Mouse (Mus musculus) cerebellum, postnatal 4 days (tissue): ENCODE measurements around the gene Fam69a.
"Not testable (repeated sequence)": the region's sequence is repeated elsewhere in the genome, so short reads cannot be mapped to it uniquely, and the experiment has no call there.

Source experiments
- DNase-seq, 2 experiments: peaks; one replicate each; pipeline ENCODE4 v3.0.0; 2022; ENCODE audit warnings: low spot score in 2 of 2, mixed read lengths in 1 of 2

Fam69a gene

DNA sequence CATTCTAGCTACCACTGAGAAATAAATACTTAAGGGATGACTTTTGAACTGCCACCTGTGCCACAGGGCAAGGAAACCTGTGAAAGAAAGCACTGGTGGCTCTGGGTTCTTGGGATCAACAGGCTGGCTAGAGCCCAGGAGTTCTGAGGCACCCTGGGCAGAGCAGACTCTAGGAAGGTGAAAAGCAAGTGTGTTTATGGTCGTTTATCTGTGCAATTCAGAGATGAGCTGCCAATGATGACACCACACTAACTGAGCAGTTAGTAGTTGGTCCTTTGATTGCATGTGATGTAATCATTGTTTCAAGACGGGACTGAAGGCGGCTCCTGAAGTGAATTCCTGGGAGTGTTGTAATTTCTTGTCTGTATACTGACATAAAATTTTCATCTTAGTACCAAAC lies 82.6 kb downstream of the Fam69a start:
- DNase-seq = no peak

DNA sequence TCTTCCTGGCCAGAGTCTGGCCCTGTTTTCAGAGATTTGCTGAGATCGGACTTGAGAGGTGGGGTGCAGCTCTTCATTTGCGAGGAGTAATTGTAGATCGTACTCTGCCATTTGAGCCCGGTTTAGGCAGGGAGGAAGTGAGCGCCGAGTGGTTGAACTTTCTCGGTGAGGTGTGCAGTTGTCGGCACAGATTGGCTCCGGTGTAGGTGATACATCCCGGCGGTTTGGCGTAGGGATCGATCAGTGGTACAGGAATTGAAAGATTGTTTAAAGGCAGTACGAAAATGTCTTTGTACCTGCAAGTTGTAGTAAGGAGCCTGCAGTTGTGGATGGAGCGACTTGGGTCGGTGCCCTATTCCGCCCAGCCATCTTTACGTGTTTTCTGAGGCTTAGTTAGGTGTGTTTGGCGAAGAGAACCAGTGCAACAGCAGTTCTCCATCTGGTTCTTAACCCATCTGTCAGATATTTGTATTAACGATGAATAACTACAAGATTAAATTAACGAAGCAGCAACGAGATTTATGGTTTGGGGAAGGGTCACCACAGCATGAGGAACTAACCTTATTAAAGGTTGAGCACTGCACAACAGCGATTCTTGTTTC lies 85.8 kb downstream of the Fam69a start:
- no peak for DNase-seq

DNA sequence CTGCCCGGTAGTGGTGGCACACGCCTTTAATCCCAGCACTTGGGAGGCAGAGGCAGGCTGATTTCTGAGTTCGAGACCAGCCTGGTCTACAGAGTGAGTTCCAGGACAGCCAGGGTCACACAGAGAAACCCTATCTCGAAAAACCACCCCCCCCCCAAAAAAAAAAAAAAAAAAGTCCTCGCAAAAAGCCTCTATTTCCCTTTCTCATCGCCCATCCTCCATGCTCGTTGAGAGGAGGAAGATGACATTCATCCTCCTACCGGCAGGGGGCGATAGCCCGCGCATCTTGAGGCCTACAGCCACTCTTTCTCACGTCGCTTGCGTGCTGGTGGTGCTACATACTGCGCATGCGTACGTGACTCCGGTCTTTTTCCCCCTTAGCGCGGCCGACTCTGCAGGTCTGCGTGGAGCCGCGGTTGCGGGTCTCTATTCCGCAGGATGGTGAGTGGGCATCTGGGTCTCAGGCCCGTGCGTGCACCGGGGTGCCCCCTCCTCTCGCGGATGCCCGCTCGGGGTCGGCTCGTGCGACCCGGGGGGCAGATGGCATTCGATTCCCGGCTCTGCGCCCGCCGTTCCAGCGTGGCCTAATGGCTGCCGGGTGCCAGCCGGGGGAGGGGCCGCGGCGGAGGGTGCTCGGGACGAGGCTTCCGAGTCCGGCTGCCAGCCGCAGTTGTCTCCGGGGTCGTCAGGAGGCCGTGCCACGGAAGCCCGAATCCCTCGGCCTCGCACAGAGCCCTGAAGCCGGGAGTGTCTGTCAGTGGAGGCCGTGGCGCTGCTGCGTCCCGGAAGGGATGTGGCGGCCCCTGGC lies 86.5 kb downstream of the Fam69a start, which contains the start of gene Rpl5:
TSS of gene Rpl5 (plus strand) at position 297 of the 808 bp plus-strand sequence.
- peak; percentile 93 to 98 for DNase-seq

DNA sequence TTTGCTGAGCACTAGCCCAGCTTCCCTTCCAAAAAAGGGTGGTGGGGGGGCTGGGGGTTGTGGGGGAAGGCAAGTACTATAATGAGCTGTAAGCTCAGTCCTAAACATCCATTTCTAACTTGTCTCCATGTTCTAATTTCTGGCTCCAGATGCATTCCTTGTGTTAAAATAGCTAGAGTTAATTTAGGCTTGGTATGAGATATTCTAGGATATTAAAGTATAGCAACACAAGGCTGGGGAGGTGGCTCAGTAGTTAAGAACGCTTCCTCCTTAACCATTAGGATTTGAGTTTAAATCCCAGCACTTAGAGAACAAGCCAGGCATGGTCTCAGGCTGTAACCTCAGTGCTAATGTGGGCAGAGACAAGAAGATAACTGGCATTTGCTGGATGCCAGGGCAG lies 90.6 kb downstream of the Fam69a start:
- no peak for DNase-seq

DNA sequence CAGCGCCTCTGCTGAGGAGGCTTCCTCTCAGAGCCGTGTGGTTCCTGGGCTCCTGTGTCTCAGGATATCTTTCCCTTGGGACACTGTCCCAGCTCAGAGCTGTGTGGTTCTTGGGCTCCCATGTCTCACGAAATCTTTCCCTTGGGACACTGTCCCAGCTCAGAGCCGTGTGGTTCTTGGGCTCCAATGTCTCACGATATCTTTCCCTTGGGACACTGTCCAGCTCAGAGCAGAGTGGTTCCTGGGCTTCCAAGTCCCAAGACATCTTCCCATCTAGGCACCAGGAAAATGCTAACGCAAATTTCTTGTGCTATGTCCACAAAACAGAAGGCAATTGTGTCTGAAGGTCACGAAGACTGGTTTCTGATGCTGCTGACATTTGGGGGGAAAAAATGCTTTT lies 92.2 kb downstream of the Fam69a start:
- DNase-seq = no peak

DNA sequence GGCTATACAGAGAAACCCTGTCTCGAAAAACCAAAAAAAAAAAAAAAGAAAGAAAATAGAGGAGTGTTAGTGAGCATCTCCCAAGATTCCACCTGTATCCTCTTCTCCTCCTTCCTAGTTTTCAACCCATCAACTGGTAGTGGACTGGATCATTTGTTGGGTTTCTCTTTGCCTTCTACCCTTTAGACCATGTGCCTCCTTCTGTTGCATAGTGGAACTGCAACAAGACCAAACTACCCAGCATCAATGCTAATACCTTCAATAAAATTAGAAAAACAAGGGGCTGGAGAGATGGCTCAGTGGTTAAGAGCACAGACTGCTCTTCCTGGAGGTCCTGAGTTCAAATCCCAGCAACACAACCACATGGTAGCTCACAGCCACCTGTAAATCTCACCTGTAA lies 95.4 kb downstream of the Fam69a start:
- DNase-seq = not testable (repeated sequence)

DNA sequence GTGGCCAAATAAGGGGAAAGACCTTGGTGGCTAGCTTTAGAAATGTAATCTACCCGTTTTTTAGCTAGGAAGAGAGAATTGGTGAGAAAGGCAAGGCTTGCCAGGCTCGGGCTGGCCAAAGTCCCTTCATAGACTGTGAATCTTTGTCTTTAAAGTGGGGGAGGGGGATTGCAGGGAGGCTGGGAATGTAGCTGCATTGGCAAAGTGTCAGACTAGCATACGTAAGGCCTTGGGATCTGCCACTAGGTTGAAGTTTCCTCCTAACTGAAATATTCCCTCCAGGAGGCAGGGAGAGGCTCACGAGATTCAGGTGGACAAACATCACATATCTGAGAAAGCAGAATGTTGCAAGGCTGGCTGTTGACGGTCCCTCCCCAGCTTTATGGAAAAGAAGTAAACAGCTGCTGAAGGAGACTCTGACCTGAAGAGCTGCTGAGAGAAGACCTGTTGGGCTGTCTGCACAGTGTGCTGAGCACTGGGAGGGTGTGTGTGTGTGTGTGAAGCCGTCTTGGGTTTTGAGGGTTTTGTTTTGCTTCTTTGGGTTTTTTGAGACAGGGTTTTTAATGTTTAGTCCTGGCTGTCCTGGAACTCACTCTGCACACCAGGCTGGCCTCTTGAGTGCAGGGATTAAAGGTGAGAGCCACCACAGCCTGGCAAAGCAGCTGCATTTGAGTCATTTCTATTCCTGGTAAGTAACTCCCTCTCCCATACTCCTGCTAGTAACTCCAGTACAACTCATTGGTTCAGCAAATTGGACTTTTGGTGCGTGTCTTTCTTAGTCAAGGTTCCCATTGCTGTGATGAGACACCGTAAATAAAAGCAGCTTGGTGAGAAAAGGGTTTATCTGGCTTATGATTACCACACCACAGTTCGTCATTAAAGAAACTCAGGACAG lies 96.6 kb downstream of the Fam69a start:
- DNase-seq = peak in 1 of 2 experiments; percentile 8

DNA sequence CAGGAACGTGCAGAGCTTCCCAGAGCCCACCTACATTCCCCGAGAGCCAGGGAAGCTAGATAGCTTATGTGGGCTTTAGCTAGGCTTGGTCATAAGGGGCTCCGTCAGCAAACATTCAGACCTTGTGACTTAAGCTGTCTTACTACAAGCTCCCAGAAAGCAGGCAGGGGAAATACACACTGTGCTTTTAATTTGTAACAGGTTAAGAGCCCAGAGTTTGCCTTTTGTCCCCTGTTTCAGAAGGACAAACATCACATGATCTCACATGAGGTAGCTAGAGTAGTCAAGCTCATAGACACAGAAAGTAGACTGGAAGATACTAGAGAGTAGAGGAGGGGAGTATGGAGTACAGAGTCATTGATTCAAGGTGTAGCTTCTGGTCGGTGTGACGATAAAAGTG lies 106.2 kb downstream of the Fam69a start:
- DNase-seq = no peak

DNA sequence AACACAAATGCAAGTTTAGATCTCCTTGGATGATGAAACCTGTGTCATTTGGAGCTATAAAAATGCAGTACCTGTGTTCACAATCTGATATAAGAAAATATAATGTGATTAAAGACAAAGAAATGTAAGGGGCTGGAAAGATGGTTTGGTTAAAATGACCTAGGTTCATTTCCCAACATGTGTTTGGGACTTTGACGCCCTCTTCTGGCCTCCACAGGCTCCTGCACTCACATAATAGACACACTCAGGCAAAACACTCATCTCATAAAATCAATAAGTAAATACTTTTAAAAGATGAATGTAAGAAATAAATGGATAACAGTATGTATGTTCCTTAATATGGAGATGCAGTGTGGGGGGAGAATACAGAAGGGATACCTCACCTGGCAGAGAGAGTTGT lies 109.8 kb downstream of the Fam69a start:
- no peak for DNase-seq

DNA sequence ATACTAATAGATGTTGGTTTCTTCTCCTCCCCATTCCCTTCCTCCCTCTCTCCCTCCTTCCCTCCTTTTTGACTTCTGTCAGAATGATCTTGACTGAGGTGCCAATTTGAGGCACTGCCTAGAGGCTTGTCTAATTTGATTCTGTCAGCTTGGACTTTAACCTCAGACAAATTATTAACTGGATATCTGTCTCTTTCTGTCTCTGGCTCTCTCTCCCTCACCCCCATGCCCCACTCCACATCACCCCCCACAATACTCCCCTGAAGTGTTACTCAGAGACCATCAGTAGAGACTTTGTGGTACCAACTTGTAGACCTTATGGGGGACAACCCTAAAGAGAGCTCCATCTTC lies 111.6 kb downstream of the Fam69a start:
- no peak for DNase-seq

DNA sequence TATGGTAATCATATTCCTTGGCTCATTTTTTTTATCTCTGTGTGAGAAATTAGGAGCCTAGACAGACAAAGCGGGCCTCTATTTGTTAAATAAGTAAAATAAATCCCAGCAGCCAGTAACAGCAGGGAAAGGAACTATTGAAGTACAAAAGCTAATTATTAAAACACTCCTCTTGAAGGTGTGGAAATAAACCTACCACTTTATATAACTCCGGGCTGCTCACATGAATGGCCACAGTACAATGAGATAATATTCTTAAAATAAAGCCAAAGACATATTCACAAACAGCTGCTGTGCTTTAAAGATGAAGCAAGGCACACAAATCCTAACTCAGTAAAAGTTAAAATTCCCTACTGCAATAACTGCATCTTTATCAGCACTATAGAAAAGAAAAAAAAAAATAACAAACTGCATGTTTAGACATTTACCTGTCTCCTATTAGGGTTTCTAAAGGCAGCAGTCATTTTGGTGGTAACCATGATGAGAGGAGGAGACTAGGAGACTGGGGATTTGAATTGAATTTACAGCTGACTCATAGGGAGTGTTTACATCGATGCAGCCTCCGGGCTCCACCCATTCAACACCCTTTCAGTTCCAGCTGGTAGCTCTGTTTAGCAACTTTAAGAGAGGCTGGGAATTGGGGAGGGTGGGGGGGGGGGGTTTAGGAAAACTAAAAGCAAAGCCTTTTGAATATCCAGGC lies 112.2 kb downstream of the Fam69a start, which contains the start of gene Evi5:
TSS of gene Evi5 (minus strand) at position 547 of the 700 bp plus-strand sequence.
- no peak for DNase-seq

DNA sequence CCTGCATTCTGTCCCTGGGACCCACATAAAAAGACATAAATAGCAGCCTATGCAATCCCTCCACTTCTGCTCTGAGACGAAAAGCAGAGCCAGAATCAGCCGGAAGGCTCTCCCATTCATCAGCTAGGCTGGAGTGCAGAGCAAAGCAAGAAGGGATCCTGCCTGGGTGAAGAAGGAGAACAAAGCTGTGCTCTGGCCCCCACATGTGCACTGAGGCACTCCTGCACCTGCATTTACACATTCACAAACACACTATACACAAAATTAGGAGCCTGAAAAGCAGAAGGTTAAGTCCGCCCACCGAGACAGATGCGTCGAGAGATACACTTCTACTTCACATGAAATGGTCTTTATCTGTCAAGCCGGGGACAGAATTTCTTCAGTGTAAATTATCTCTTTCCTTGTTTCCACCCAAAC lies 113.0 kb downstream of the Fam69a start:
- no peak for DNase-seq

DNA sequence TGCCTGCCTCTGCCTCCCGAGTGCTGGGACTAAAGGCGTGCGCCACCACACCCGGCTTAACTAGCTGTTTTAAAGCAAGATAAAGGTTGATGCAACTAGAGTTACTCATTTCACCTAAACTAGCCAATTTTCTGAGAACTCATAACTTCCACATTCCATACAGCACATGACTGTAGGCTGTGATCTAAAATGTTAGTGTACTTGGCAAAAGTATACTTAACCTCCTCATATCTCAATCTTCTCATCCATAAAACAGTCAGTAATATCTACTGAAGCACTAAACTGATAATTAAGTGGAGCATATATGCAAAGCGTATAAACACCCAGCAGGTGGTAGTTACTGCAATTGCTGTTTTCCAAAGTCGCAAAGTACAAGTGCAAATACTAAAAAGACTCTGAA lies 113.6 kb downstream of the Fam69a start:
- no peak for DNase-seq

DNA sequence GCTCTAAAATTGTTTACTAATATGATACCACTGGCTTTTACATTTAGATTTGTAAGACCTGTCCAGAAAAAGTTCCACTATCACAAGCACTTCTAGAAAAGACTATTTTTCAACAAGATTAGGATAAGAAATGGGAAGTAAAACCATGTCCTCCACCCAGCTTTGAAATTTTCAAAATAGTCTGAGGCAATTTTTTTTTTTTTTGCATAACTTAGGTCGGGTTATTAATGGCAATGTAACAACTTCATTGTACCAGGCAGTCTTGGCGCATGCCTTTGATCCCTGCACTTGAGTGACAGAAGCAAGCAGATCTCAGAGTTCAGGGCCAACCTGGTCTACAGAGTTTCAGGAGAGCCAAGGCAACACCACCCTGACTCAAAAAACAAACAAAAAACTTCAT lies 117.2 kb downstream of the Fam69a start:
- DNase-seq = no peak

DNA sequence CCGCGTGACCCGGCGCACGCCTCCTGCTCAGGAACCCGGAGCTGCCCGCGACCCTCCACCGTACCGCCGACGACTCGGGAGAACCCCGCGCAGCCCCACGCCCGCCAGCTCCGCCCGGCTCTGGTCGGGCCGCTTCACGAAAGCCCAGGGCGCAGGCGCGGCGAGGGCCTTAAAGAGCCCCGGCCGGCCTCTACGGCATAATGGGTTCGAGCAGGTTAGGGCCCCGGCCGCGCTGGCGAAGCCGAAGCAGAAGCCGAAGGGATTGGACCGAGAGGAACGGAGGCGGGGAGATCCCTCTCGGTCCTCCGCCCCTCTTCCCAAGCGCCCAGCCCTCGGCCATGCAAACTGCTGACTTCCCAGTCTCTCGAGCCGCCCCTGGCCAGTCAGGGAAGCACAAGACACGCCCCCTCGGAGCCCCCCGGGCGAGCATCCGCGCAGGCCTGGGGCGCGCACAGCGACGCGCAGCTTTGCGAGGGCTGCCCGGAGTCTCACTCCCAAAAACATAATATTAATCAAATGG lies 117.9 kb downstream of the Fam69a start:
- peak; percentile 81 to 88 for DNase-seq

DNA sequence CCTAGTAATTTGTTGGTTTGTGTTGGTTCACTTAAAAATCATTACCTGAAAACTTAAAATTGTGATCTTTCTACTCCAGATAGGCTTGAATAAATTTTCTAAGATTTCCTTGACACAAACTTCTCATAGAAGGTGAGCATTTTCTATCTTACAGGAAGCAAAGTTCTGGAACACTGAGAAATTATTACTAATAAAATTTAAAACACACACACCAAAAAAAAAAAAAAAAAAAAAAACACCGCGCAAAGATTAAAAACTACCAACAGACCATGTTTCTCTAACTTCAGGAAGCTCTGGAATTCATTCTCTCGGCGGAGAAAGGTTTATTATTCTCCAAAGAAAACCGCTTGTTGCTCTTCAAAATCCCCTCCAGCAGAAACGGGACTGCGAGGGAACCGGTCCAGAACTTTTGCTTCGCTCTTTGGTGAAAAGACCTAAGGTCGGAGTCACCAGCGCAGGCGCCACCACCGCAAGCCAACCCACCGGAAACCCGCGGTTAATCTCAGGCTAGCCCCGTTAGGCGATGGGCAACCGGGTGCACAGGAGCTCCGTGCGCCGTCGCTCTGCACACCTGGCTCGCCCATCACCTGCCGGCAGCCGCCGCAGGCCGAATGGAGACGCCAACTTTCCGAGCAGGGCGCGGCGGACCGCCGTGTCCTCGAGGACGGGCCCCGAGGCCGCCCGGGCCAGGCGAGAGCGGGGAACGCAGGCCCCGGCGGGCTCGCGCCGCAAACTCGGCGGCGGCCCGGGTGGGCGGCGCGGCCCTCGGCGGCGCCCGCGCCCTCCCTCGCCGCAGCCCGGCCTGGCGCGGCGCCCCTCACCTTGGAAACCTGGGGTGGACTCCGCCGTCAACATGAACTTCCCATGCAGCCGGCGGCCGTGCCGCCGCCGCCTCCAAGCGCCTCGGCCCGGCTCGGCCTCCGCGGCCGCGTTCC lies 118.6 kb downstream of the Fam69a start:
- peak; percentile 29 to 44 for DNase-seq

DNA sequence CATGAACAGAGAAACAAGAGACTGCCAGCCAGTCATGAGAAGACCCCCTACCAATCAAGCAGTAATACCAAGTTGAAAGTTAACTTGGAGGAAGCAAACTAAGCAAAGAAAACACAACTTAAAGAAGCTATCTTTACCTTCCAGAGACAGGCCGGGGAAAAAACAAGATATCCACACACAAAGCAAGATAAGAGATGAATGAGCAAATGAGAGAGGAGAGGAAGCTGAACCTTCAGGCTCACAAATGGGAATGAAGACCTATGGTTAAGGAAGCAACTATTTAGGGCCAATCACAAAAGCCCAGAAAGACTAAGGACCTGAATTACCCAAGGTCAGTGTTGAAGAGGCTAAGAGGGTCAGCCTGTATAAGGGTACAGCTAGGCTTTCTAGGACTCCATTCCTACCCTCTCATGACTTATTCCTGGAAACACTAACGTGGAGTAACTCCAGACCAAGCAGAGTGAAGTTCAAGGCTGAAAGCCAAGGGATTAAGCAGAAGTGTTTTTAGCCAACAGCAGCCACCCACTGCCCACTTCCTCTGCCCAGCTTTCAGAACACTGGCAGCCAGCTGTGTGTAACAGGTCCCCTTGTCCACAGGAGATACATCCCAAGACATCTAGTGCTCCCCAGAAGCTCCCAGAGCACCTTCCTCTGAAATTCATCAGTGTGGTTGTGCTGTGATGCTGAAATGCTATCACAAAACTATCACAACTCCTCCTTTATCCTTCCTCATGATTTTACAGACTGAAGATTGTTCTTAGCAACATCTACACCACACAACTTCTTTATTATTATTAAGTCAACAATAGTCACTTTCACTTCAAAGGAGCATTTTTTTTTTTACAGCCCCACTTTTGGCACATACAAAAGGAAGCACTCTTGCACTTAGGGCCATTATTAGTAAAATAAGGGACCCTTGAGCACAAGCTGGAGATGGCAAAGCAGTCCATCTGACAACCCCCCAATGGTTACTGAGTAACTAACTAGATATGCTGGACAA lies 120.5 kb downstream of the Fam69a start:
- DNase-seq = no peak

DNA sequence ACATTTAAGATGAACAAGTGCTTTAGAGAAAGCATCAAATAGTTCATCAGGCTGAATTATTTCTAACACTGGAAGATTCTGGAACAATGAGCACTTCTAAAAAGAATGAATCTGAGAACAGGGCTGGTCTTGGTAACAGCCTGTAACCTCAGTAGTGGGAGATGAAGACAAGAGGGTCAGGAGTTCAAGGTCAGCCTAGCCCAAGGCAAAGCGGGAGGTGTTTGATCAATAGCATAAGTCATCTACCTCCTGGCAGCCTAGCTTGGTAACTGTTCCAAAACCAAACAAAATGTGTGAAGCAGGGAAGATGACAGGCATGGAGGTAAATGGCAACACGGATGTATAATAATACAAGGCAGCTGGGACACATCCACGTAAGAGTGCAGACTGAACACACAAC lies 122.9 kb downstream of the Fam69a start:
- no peak for DNase-seq

DNA sequence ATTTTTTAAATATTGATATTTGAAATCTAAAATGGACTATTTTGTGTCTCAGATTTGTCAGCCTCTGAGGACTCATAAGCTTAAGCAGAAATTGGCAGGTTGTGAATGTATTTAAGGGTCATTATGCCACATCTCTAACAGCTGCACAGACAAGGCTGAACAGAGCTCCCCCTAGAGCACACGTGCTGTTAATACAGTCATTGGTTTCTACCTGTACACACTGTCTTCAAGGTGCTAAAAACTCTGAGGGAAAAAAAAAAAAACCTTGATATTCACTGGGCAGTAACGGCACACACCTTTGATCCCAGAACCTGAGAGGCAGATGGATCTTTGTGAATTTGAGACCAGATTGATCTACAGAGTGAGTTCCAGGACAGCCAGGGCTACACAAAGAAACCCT lies 127.9 kb downstream of the Fam69a start:
- DNase-seq = no peak
